Mouse (Mus musculus) MEL-GATA-1-ER (cell line): ENCODE measurements around the gene Rd3.

ENCODE experiments used
- DNase-seq: peaks from one replicate; pipeline ENCODE4 v3.0.0-alpha.2; 2012; ENCODE audit warnings: low read depth; ENCODE audit errors: extremely low read depth

Gene Rd3

DNA sequence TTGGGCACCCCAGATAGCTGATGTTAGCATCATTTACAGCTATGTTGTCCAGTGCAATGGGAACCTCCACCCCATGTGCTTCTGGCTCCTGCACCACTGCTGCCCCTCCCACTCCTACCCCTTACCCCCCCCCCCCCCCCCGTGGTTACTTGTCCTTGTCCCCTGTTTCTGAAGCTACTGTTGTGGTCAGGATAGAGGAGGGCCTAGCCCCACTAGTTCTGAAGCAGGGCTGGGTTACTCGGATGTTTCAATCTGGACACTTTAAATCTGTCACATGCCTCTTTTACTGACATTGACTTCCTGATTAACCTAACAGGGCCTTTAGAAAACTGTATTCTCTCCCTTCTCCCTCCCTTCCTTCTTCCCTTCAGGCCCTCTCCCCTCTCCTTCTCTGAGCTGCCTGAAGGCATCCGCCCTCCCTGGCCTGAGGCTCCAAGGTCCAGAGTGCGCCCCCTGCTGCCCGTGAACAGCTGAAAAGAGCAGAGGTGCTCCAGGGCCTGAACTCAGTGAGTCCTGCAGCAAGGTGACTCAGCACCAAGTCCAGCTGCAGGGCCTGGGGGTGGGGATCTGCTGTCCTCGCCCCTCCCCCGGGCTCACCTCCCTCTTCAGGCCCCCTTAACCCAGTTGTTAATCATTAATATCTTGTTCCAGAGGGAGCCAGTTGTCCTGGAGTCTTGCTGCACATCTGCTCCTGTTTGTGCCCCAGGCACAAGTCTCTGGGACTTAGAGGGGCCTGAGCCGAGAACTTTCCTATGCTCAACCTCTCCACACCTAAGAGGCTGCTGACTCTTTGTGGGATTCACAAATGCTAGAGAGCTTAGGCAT lies 13.0 kb upstream of the Rd3 start:
- peak; percentile 66 for DNase-seq

DNA sequence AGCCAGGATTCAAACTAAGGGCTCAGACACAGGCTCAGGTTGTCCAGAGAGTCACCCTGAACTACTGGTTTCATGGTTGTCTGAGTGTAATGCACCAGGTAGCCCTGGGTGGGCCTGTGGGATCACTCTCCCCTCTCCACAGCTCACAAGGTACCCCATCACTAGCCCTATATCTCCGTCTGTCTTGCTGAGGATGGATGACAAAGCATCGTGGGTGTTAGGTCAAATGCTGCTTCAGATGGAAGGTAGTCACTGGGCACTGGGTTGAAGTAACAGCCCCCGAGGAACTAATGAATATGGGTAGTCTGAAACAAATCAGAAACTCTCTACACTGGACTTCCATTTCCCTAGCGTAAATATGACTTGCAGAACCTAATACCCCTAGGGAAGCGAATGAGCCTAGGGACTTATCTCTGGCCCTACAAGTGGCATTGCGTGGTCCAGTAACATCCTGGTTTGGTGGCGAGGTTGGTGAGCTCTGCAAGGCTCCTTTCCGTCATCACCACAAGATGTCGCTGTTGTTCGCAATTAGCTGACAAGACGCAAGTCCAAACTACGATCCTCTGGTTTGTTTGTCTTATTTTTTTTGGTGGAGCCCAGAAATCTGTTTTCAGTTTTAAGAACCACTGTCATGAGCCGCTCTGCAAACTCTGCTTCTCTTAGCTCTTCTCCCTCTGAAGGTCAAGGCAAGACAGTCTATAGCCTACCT lies 12.2 kb upstream of the Rd3 start:
- DNase-seq, result peak; percentile 86

DNA sequence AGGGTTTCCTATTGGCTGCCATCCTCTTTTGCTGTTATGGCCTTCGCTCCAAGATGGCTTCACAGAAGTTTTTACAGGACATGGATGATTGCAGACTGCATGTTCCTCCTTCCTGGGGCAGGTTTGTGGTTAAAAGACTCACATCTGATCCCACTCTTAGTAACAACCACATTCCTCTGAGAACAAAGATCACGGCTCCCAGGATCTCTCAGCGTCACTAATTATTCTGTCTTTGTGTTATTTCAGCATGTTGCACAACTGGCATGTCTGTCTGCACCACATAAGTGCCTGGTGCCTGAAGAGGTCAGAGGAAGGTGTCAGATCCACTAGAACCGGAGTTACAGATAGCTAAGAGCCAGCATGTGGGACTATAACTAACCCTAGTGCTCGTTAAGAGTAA lies 7.2 kb upstream of the Rd3 start:
- DNase-seq, result no peak

DNA sequence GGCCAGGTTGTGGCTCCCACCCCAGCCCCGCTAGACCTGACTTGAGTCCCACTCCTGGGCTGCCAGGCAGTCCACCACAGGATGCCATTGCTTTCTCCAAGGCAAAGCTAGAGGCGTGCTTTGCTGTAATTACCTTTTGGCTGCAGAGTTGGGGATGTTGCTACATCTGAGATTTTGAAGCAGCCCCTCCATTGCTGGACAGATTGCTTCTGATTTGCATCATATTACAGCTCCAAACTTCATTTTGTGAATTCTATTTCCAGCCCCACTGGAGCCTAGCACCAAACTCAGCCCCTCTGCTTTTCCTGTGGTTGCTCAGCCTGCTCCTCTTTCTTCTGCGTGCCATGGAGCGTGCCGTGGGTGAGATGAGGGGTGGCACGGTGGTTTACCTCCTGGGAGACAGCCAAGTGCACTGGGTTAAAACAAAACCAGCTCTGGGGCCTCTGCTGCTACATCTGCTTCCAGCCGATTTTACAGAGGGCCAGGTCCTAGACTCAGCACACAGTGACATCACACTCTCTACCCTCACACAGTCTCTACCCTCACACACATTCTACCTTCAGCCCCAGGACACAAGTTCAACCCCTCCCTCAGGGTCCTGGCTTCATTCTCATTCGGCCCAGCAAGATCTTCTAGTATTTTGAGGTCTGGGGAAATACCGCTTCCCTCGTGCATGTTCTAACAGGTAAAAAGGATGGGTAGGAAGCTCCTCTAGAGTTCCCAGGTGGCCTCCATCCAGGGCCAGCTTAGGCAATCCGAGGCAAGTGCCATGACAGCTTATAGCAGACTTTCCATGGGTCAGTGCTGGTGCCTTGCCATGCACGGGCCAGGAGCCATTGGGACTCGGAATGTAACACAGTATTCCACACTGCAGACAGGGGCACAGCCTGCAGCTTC lies 2.4 kb upstream of the Rd3 start:
- no peak for DNase-seq

DNA sequence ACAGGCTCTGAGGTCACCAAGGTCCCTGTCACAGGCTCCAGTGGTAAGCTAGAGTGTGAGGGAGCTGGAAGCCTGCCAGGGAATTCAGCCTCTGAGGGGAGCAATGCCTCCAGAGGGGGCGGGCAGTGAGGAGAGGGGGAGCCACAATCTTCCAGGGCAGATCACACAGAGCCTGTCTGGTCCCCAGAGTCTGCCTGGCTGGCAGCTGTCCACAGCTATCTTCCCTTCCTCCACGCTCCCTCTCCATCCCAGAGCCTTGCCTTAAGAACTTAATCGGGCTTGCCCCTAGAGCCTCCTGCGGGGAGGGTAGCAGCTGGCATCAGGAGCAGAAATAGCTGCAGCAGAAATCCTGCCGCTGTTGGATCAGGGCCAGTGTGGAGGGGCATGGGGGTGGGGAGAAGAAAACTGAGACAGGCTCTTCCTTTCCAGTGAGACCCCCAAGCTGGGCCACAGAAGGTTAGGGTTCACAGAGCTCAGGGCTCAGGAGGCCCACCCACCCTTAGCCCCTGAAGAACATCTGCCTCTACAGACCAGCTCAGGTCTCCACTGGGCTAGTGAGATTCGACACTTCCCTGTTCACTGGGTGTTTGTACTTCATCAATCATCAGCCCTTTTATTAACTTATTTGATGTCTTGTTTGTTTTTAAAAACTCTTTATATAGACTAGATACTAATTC lies 4.4 kb downstream of the Rd3 start:
- DNase-seq, result no peak

DNA sequence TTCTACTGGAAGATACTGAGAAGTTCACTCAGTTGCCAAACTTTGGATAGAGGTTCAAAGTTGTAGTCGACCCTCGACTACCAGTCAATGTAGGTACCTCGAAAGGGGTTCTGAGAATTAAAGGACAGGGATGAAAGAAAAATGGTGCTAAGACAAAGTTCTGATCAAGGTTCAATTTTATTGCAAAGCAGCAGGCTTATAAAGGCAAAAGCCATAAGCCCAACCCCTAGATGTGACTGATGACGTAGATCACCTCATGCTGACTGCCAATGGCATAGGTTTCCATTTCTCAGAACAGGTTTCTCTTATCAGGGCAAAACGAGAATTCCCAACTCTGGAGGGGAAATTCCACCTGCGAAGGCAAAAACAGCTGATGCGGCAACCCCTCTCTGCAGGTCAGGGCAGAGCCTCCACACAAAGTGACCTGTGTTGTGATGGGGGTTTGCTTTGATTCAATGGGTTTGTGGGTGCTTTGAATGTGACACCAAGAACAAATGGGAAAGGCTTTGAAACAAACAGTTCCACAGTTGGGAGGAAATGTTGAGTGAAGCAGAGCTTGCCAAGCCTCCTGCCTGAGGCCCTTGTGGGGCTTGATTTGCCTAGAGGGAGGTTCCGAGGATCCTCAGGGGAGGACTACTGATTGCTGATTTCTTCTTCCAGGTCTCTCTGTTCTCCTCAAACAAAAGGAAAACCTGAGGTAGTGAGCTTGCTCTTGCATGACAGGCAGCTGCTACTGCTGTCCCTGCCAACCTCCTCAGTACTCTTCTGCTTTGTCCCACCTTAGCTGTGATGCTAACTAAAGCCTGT lies 9.7 kb downstream of the Rd3 start:
- DNase-seq, result no peak

DNA sequence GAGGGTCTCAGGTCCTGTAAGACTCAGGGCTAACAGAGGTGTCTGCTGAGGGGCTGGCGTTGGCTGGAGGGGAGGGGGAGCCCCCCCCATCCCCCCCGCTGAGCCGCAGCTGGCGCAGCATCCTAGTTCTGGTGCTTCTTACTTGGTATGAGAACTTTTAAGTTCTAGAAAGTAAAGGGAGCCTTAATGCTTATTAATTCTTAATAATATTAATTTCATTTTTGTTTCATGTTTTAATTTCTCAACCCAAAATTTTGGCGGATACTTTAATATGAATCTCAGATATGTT lies 10.3 kb downstream of the Rd3 start:
- no peak for DNase-seq

DNA sequence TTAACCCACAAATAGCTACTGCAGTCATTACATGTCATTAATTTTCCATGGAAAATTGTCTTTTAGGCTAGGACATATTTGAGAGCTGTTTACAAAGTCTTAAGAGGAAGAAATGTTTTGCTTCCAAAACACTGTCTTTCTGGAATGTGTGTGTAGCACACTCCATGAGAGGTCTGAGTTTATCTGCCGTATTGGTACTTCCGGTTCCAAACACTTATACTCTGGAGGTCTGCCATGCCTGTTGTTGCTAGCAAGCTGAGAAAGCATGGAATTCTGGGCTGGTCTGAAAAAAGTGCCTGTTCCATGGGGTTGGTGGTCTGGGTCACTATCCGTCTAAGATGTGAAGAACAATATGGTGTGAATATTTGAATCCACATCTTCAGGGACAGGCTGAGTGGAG lies 11.5 kb downstream of the Rd3 start:
- peak; percentile 28 for DNase-seq

DNA sequence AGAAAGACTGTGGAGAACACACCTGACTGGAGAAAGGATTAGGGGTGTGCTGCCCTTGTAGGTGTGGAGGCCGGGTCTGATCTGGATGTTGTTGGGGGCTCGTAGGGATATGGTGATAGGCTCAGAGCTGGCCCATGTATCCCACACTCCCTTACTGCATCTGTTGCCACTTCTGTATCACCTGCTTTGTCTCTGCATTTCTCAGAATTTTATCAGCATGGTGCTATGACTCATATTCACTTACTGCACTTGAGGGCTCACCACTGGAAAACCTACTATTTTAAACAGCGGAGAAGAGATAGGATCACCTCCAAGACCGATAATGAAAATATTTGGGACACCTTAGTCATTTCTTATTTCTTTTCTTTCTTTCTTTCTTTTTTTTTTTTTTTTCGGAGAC lies 11.9 kb downstream of the Rd3 start:
- peak; percentile 16 for DNase-seq

DNA sequence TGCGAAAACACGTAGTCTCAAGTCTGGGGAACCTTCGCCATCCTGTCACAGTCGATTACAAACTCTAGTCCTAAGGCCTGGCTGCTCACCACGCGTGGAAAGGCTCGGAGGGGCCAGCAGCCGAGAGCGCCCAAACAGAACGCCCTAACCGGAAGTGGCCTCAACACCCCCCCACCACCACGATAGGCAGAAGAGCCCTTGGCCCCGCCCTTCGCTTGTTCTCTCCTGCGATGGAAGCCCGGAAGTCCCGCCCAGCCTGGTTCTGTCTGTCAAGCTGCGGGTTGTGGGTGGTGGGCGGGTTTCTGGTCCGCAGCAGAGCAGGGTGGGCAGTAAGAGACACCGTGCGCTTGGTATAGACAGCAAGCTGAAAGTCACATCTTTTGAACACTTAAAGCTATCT lies 12.8 kb downstream of the Rd3 start:
- peak; percentile 89 for DNase-seq

DNA sequence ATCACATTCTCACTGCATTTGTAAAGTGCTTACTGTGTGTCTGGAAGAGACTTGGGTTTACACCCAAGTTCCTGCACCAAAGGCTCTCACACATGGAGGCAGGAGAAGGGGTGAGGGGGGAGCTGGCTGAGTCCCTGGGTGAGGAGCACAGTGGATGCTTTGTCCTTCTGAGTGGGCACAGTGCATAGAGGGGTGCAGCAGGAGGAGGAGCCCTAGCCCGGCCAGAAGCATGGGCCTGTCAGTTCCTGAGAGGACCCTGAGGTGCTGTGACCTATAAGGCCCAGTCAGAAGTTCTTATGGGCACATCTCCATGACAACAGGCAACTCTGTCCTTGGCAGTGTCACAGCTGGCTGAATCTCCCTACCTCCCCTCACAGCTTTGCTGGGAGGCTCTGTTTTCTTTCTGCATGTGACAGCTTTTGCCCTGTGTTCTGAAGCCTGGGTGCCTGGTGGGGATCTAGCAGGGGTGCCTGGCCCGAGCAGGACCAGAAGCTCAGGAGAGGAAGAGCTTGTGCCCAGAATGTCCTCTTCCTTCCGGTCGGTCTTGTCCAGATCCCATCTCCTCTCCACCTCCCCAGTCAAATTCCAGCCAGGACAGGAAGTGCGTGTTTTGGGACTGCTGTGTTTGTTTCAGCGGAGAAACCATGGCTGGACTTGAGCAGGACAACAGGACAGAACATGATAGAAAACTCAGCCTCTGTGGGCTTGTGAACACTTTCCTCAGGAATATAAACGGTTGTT lies 15.0 kb downstream of the Rd3 start:
- no peak for DNase-seq

DNA sequence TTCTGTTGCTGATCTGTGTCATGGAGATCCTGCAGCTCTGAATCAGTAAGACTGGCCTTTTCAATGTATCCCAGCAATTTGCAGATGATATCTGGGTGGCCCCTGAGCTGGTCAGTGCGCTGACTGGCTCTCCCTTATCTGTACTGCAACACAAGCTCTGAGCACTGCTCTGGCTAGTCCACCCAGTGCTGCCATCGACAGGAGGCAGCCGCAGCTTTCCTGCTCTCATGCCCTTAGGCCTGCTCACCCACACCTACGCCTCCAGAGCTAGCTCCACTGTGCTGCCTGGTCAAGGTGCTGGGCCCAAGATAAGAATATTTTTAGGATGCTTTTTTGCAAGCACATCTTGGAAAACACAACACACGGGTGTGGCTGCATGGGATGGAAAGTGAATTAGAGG lies 17.3 kb downstream of the Rd3 start:
- no peak for DNase-seq

DNA sequence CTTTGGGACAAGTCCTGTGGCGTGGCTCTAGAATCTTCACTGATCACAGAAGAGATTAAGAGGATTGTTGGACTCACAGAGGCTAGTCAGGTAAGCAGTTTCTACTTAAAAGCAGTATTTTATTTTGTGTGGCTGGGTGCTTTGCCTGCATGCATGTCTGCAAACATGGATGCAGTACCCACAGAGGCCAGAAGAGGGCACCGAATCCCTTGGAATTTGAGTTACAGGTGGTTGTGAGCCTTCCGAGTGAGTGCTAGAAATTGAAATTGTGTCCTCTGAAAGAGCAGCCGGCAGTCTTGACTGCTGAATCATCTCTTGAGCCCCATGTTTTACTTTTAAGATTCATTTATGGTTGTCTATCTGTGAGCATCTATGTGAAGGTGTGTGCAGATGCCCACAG lies 18.3 kb downstream of the Rd3 start:
- peak; percentile 15 for DNase-seq

DNA sequence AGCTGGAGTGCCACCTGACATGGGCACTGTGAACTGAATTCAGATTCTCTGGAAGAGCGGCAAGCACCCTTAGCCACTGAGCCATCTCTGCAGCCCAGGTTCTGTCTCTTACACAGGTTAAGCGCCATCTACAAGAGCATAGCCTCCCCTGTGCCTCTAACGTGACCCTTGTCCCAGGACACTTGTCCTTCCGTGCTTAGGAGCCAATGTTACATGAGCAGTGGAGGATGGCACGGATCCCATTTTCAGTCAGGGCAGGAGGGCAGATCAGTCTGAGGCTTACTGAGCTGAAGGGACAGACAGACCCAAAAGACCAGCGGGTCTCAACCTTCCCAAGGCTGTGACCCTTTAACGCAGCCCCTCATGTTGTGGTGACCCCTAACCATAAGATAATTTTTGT lies 18.7 kb downstream of the Rd3 start:
- DNase-seq, result no peak

DNA sequence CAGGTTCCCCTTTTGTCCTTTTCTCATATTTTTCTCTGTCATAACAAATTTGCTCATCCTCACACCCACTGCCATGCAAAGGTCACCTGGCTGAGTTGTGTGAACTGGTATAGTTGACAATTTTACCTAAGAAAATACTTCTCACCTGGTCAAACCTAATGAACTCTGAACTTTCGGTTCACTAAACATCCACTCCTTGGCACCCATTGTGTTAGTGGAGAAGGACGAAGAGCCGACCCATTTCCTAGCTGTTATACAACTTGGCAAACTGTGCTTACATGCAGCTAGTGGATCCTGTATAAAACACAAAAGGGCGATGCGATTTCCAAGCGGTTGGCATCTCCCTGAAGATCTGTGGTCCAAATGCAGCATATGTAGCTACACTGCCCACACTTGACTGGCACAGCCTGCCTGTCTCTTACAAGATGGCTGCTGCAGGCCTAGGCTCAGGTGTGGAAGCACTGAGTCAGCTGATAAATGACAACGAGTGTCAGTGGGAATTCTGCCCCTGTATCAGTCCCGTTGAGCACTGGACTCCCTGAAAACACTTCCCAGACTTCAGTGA lies 19.5 kb downstream of the Rd3 start:
- DNase-seq, result no peak

DNA sequence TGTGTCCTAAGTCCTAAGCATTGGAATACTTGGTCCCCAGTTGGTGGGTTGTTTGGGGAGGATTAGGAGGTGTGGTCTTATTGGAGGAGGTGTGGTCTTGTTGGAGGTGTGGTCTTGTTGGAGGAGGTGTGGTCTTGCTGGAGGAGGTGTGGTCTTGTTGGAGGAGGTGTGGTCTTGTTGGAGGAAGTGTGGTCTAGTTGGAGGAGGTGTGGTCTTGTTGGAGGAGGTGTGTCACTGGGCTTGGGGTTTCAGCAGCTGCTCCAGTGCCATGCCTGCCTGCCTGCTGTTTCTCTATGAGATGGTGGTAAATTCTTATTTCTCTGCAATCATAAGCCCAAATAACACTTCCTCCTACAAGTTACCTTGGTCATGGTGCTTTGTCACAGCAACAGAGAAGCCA lies 21.9 kb downstream of the Rd3 start:
- no peak for DNase-seq
